In genomic region chr7:81834847-81835246, GRCm38 (mm10) we compare ENCODE assay signal across 23 mouse cellular contexts. TPM values are rescaled to one million over a fixed set of nuclear protein-coding genes. Genes with fewer than 3 reads are reported as not detected.
DNase-seq lines count a peak whose midpoint lies in the region; ATAC-seq lines count a peak whose summit lies in the region.
"Had no signal": no experiment of that assay in that cellular context is flagged by ENCODE, and none has a peak within 500 bp of the region (broad histone marks: within the 10 kb centered on the region; RNA-seq: fewer than 3 reads in every experiment).

No protein-coding gene starts in this region.

- H3K27ac ChIP-seq in intestine, embryonic 14.5 days (ENCODE audit: low read depth), result no peak overlapping the region
- H3K27ac ChIP-seq in intestine, embryonic 16.5 days (ENCODE audit: low read length), result no peak overlapping the region
- H3K27ac ChIP-seq: embryonic facial prominence, embryonic 15.5 days; forebrain, embryonic 13.5 days; heart, embryonic 13.5 days; hindbrain, embryonic 13.5 days; kidney, embryonic 15.5 days; liver, embryonic 12.5 days had no signal

- H3K9ac ChIP-seq in intestine, embryonic 14.5 days (ENCODE audit: low read length), result no peak overlapping the region
- H3K9ac ChIP-seq in intestine, embryonic 16.5 days (ENCODE audit: low read depth, low read length), result no peak overlapping the region
- H3K9ac ChIP-seq: embryonic facial prominence, embryonic 15.5 days; forebrain, embryonic 13.5 days; heart, embryonic 13.5 days; hindbrain, embryonic 13.5 days; kidney, embryonic 15.5 days; liver, embryonic 12.5 days had no signal

- DNase-seq in intestine, embryonic 14.5 days (ENCODE audit: low spot score), result peak; percentile 31
- DNase-seq in A20 (ENCODE audit: low read depth, low spot score), result peak; percentile 23
- DNase-seq in NIH3T3 (ENCODE audit: low read depth), result peak; percentile 18
- no peak for DNase-seq in adrenal gland, postnatal 10 days
- no peak for DNase-seq in heart, postnatal 36 days
- no peak for DNase-seq in spleen, postnatal 4 days (ENCODE audit: low spot score in 2 of 2)
- DNase-seq: adrenal gland, postnatal 36 days; cerebellum, postnatal 25 days; lung, postnatal 10 days; midbrain, embryonic 14.5 days had no signal

- H3K36me3 ChIP-seq in intestine, embryonic 14.5 days (ENCODE audit: control insufficient read depth, insufficient read depth, low read length), result no peaks in the 10 kb centered on the region
- no peaks in the 10 kb centered on the region for H3K36me3 ChIP-seq in intestine, embryonic 16.5 days (ENCODE audit: control insufficient read depth, insufficient read depth, low read length)
- H3K36me3 ChIP-seq: embryonic facial prominence, embryonic 15.5 days; heart, embryonic 13.5 days; hindbrain, embryonic 13.5 days; kidney, embryonic 15.5 days; liver, embryonic 12.5 days had no signal

- peaks cover under 1% of the 10 kb centered on the region; the same call in 1 of the 2 replicates for H3K4me1 ChIP-seq in intestine, embryonic 14.5 days (replicated peaks; ENCODE audit: control insufficient read depth, insufficient read depth, low read length)
- H3K4me1 ChIP-seq in intestine, embryonic 16.5 days (ENCODE audit: control insufficient read depth, insufficient read depth, low read length), result peaks cover 3% of the 10 kb centered on the region; the same call in 1 of the 2 replicates

- H3K27me3 ChIP-seq in intestine, embryonic 14.5 days (replicated peaks; ENCODE audit: control insufficient read depth, insufficient read depth, low read length), result no peaks in the 10 kb centered on the region
- H3K27me3 ChIP-seq in intestine, embryonic 16.5 days (replicated peaks; ENCODE audit: control insufficient read depth, insufficient read depth, low read length), result no peaks in the 10 kb centered on the region
- H3K27me3 ChIP-seq: embryonic facial prominence, embryonic 15.5 days; forebrain, embryonic 13.5 days; heart, embryonic 13.5 days; hindbrain, embryonic 13.5 days; kidney, embryonic 15.5 days; liver, embryonic 12.5 days had no signal

- intact Hi-C loops in heart, postnatal 36 days (cut with DNase I), result no loop called here

- H3K4me2 ChIP-seq in intestine, embryonic 14.5 days (ENCODE audit: low read length), result no peak overlapping the region
- no peak overlapping the region for H3K4me2 ChIP-seq in intestine, embryonic 16.5 days (ENCODE audit: low read depth, low read length)
- H3K4me2 ChIP-seq: embryonic facial prominence, embryonic 15.5 days; forebrain, embryonic 13.5 days; heart, embryonic 13.5 days; hindbrain, embryonic 13.5 days; kidney, embryonic 15.5 days; liver, embryonic 12.5 days had no signal

- H3K4me3 ChIP-seq in intestine, embryonic 14.5 days (ENCODE audit: low read depth, low read length), result no peak overlapping the region
- no peak overlapping the region for H3K4me3 ChIP-seq in intestine, embryonic 16.5 days (ENCODE audit: low read length)
- H3K4me3 ChIP-seq: embryonic facial prominence, embryonic 15.5 days; forebrain, embryonic 13.5 days; heart, embryonic 13.5 days; hindbrain, embryonic 13.5 days; kidney, embryonic 15.5 days; liver, embryonic 12.5 days had no signal

- H3K9me3 ChIP-seq in intestine, embryonic 14.5 days (ENCODE audit: control insufficient read depth, low read length), result no peaks in the 10 kb centered on the region; the same call in 1 of the 2 replicates
- no peaks in the 10 kb centered on the region for H3K9me3 ChIP-seq in intestine, embryonic 16.5 days (ENCODE audit: control insufficient read depth, low read length)
- H3K9me3 ChIP-seq: embryonic facial prominence, embryonic 15.5 days; forebrain, embryonic 13.5 days; heart, embryonic 13.5 days; hindbrain, embryonic 13.5 days; kidney, embryonic 15.5 days; liver, embryonic 12.5 days had no signal

- no peak for ATAC-seq in intestine, embryonic 14.5 days (replicated peaks; ENCODE audit: low FRiP score, low TSS enrichment, low read depth)
- ATAC-seq in intestine, embryonic 16.5 days, result no peak
- ATAC-seq in megakaryocyte progenitor cell, adult 5-6 weeks (replicated peaks; ENCODE audit: poor library complexity), result peak; percentile 48; the same call in 1 of the 2 replicates
- ATAC-seq: forebrain, embryonic 13.5 days; liver, embryonic 12.5 days had no signal

RNA-seq across cellular contexts. Expression of gene Btbd1, which starts 5.6 kb away (rescaled TPM):
- polyA plus RNA-seq in intestine, embryonic 14.5 days (2014; fragmentation: Nextera tagmentation; extraction: Ambion mirVana), result 76.5 and 78.3 TPM in 2 replicates
- 23.0 and 44.7 TPM in 2 replicates for polyA plus RNA-seq in intestine, embryonic 16.5 days (2015; fragmentation: Nextera tagmentation; extraction: Ambion mirVana)
- total RNA-seq in megakaryocyte progenitor cell, adult 5-6 weeks (2015), result 55.0 and 59.1 TPM in 2 replicates
- 70.8 and 105 TPM in 2 replicates for total RNA-seq in megakaryocyte progenitor cell, adult 5-6 weeks (2017)
- total RNA-seq in adrenal gland, postnatal 10 days (2021), result 100 to 1,000 TPM; 116 to 135 TPM
- total RNA-seq in heart, postnatal 36 days (2021), result 100 to 1,000 TPM; 135 to 137 TPM

RNA-seq across cellular contexts. Expression of gene Gm10160, which starts 20.7 kb away (rescaled TPM):
- not detected in 2 replicates for polyA plus RNA-seq in intestine, embryonic 14.5 days (2014; fragmentation: Nextera tagmentation; extraction: Ambion mirVana)
- not detected in 2 replicates for polyA plus RNA-seq in intestine, embryonic 16.5 days (2015; fragmentation: Nextera tagmentation; extraction: Ambion mirVana)
- not detected in 2 replicates for total RNA-seq in megakaryocyte progenitor cell, adult 5-6 weeks (2015)
- total RNA-seq in megakaryocyte progenitor cell, adult 5-6 weeks (2017), result not detected in 2 replicates
- total RNA-seq in adrenal gland, postnatal 10 days (2021), result not detected
- not detected for total RNA-seq in heart, postnatal 36 days (2021)
- total RNA-seq: adrenal gland, postnatal 36 days; gastrocnemius, adult 18-20 months; layer of hippocampus, postnatal 14 days; left cerebral cortex, postnatal 36 days had no signal
- polyA plus RNA-seq: embryonic facial prominence, embryonic 15.5 days; forebrain, embryonic 13.5 days; heart, embryonic 13.5 days; hindbrain, embryonic 13.5 days; kidney, embryonic 15.5 days; liver, embryonic 12.5 days; midbrain, embryonic 14.5 days; neural tube, embryonic 11.5 days; stomach, embryonic 16.5 days had no signal

RNA-seq across cellular contexts. Expression of gene Tm6sf1, which starts 24.0 kb away (rescaled TPM):
- polyA plus RNA-seq in intestine, embryonic 14.5 days (2014; fragmentation: Nextera tagmentation; extraction: Ambion mirVana), result 19.8 and 20.1 TPM in 2 replicates
- 18.0 TPM in 2 replicates for polyA plus RNA-seq in intestine, embryonic 16.5 days (2015; fragmentation: Nextera tagmentation; extraction: Ambion mirVana)
- total RNA-seq in megakaryocyte progenitor cell, adult 5-6 weeks (2015), result 186 and 194 TPM in 2 replicates
- total RNA-seq in megakaryocyte progenitor cell, adult 5-6 weeks (2017), result 159 and 203 TPM in 2 replicates
- total RNA-seq in adrenal gland, postnatal 10 days (2021), result 10 to 100 TPM; 15.8 to 21.2 TPM
- total RNA-seq in heart, postnatal 36 days (2021), result 10 to 100 TPM in 1 of 2 experiments, 1 to 10 TPM in 1; 9.1 to 14.4 TPM

RNA-seq across cellular contexts. Expression of gene 3110040N11Rik, which starts 45.6 kb away (rescaled TPM):
- 48.1 and 50.4 TPM in 2 replicates for polyA plus RNA-seq in intestine, embryonic 14.5 days (2014; fragmentation: Nextera tagmentation; extraction: Ambion mirVana)
- polyA plus RNA-seq in intestine, embryonic 16.5 days (2015; fragmentation: Nextera tagmentation; extraction: Ambion mirVana), result 56.3 and 59.6 TPM in 2 replicates
- total RNA-seq in megakaryocyte progenitor cell, adult 5-6 weeks (2015), result 28.1 and 45.7 TPM in 2 replicates
- 96.3 and 102 TPM in 2 replicates for total RNA-seq in megakaryocyte progenitor cell, adult 5-6 weeks (2017)
- total RNA-seq in adrenal gland, postnatal 10 days (2021), result 10 to 100 TPM; 30.3 to 30.4 TPM
- total RNA-seq in heart, postnatal 36 days (2021), result 10 to 100 TPM; 25.9 to 26.2 TPM

Comparison
In these comparisons a context has a peak if more than half of its experiments do, and no peak if none do; other contexts are left out.
1. DNase-seq: peak in intestine, embryonic 14.5 days (single experiment), A20 (single experiment) and NIH3T3 (single experiment); none in adrenal gland, postnatal 10 days (single experiment), heart, postnatal 36 days (0 of 2) and spleen, postnatal 4 days (0 of 2).
2. RNA of gene Tm6sf1, which starts 24.0 kb away (total RNA-seq): 159 to 203 TPM in megakaryocyte progenitor cell, adult 5-6 weeks; 15.8 to 21.2 TPM in adrenal gland, postnatal 10 days and 9.1 to 14.4 TPM in heart, postnatal 36 days; every median in the first group is over 4 times any median in the second.